Mouse (Mus musculus) cerebellum, adult 18-20 months (tissue): ENCODE measurements at regions not wholly inside any gene's neighbourhood (a gene's known extent, or its start where the extent isn't known, plus 50 kb on each side); places are given as distances from the start of the nearest gene placed in this dataset.

Experiments
- DNase-seq, 2 experiments: peaks; one replicate each; pipeline ENCODE4 v3.0.0; 2021

DNA sequence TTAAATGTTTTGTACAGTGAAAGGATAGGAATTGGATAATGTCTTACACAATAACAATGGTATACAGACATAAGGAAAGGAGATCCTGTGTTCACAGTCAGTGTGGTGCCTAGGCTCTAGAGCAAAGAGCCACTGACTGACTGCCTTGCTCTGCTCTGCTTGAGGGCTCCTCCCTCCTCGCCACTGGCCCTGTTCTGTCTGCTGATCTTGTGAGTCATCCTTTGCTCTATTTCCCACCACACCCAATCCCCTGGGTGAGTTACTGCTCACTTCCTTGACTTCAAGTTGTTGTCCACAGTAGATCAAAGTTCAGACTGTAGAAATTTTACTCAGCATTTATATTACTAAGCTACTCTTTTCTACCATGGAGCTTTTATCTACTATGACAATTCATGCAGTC is 117.3 kb downstream of the Tmsb4x start:
- no peak for DNase-seq

DNA sequence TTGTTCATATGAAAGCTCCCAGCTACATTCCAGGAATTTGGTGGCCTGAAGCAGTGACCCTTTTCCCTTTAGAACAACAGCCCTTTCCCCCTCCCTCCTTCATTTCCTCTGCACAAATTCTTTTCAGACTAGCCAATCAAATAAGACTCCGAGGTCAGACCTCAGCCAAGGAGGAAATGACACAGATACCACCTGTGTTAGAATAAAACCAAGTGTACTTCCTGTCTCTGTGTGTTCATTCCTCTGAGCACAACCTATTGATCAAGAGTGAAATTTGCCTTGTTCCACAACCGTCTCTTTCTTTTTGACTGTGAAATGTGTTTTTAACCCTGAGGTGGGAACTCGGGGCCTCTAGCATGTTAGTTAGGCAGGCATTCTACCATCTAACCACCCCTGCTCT is 120.2 kb downstream of the Tmsb4x start:
- no peak for DNase-seq

DNA sequence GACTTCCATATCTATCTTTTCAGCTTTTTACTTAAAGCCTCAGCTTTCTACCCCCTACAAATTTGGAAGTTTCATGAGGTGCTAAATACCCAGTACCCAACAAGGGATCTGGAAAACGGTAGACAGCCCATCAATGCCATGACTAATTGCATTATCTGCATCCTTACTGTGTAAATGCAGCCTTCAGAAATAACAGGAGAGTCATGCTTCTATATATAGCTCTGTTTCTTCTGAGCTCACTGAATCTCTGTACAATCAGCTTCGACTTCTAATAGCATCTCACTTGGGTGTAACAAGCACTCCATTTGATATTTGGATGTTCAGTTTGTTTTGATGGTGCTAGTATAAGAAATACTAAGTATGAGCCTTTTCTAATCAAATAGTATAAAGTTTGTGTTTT is 120.7 kb downstream of the Tmsb4x start:
- no peak for DNase-seq

DNA sequence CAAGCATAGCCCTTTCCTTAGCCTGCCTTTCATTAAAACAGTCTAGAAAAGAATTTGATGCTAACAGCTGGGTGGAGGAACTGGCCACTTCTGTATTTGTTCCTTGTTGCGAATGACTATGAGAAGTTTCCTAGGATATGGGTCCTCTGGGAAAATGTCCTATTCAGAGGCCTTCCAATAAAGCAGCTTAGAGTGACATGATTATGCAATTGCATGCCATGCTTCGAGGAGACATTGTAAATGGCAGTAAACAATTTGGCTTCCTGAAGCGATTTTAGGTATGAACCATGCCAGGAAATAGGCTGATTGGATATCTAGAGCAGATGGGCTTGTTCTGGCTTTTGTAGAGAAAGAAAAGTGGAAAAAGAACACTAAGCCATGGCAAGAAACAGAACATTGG is 128.3 kb downstream of the Tmsb4x start:
- DNase-seq = no peak

DNA sequence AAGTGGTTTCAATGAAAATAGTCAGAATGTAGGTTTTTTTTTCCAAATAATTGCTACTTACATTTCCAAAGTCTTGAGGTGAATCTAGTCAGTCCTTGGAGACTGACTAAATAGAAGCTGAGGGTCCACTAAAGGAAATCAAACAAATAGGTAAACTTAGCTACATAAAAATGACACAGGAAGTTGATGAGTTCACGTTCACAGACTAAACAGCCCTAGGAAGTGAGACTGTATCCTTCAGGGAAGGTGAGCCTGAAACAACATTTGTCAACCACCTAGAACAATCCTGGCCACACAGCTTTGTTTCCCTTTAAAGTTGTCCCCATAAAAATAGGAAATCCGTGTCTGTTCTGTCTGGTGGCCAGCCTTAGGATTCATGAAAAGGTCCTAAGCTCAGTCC is 140.0 kb downstream of the Tmsb4x start:
- DNase-seq = no peak

DNA sequence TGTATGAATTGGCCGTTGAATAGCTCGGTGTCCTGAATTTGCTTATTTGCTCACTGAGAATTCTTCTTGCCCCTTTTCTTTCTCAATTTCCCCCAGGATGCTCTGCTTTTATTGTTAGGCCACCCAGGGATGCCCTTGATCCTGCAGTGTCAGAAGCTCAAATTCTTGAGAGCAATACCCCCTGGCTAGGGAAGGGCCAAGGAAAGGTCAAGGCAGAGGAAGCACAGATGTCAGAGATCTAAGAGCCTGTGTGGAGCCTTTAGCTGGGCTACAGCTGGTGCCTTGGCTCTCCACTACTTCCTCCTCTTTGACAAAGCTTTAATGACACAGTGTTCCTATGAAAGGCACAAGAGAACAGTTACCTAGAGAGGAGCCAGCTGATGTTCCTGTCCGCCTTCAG is 141.2 kb downstream of the Tmsb4x start:
- no peak for DNase-seq

DNA sequence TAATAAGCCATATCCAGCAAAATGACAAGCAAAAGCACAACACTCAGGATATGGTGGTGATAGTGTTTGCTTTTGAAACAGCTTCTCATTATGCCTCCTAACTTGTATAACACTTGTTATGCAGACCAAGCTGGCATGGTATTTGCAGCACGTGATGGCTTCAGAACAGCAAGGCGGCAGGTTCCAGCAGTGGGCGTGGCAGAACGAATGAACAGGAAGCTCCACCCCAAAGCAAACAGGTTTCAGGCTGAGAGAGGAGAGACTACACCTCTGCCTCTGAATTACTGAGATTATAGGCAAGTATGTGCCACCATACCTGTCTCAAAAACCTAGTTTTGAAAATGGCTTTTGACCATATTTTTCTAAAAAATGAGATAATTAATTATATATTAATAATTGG is 145.2 kb downstream of the Tmsb4x start:
- no peak for DNase-seq

DNA sequence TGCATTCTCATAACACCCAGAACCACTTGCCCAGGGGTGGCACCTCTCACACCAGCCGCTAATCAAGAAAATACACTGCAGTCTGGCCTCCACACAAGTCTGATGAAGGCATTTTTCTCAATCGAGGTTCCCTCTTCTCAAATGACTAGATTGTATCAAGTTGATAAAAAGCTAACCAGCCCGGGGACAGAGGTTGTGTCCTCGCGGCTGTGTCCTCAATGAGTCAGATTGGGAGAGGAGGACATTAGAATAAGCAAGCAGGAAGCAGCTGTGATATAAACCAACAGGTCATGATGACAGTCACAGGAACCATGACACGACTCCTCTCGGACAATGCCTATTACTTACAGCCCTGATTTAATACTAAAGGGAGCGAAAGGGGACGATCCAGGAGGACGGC is 156.7 kb downstream of the Tmsb4x start:
- DNase-seq = no peak

DNA sequence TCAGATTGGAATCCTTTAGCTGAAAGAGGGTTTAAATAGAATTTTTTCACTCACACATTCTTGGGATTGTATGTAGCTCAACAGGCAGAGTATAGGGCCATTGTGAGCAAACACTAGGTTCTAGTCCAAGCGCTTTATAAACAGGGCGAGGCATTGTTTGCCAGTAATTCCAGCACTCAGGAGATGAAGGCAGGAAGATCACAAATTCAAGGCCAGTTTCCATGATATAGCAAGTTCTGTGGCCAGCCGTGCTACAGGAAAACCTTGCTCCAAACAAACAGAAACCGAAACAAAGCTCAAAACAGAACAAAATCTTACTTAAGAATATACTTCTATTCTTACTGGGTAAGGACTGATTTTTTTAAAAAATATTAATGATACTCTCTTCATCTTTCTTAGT is 159.0 kb downstream of the Tmsb4x start:
- no peak for DNase-seq

DNA sequence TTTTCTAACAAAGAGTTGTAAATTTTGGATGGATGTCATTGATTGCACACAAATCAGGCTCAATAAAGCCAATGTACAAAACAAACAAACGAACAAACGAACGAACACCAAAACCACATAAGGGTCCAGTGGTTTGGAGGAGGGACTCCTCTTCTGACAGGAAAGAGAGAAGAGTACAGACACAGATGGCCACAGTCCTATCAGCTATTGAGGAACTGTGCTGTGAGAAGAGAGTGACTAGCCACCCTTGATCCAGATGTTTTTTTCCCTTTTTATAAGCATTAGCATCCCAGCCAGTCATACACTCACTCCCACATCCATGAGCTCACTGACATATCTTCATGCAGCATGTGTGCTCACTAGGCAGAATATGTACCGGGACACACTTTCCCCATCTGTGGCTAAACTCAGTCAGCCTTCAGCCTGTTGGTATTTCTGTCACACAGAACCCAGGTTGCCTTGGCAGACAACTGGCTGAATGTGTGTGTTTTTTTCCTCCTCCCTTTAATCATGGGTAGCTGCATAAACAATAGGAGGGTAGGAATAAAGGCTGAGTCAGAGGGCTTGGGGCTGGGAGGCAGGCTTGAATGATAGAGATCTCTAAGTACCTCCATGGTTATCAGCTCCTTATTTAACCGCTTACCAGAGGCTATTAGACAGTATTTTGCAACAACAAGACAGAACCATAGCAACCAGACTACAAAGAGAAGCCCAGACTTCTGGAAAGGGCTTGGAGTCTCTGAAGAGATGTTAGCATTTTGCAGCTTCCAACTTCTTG is 159.7 kb downstream of the Tmsb4x start:
- DNase-seq = no peak

DNA sequence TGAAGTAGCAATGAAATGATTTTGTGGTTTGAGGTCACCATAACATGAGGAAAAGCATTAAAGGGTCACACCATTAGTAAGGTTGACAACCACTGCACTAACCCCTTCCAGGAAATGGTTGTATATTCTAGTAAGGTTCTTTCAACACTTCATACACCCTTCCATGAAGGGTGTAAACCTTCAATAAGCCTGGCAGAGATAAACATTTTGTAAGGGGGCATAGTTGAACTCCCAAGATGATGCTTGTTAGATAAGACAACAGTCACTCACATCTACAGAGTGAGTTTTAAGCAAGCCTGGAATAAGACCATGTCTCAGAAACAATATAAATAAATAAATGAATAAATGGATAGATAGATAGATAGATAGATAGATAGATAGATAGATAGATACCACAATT is 171.1 kb downstream of the Tmsb4x start:
- DNase-seq = no peak

DNA sequence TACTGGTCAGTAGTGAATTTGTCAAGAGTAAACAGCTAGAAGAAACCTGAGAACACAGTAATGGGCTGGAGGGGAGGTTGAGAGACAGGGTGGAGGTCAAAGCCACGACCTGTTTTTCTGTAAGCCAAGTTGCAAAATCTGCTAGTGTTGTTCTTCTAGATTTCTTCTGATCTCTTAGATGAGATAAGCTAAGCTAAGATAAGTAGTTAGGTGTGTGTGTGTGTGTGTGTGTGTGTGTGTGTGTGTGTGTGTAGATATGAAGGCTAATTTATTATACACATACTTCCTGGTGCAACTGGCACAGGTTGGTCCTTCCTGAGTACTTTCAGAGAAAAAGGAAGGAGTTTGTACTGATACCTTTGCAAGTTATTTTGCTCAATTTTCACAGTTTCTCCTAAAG is 172.8 kb downstream of the Tmsb4x start:
- no peak for DNase-seq

DNA sequence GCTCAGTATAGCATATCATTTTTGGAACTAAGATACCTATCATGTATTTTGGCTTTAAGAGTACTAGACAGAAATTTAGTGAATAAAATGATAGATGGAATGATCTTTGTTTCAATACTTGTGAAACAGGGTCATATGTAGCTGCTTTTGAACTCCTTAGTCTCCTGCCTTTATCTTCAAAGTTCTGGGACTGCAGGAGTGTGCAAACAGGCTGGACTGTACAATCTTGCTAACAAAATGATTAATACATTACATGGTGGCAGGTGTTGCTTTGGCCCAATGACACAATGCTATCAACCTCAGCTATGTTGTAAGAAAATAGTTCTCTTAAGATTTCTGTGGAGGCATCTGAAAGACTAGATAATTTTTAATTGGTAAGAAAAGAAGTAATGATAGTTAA is 173.5 kb downstream of the Tmsb4x start:
- DNase-seq = no peak

DNA sequence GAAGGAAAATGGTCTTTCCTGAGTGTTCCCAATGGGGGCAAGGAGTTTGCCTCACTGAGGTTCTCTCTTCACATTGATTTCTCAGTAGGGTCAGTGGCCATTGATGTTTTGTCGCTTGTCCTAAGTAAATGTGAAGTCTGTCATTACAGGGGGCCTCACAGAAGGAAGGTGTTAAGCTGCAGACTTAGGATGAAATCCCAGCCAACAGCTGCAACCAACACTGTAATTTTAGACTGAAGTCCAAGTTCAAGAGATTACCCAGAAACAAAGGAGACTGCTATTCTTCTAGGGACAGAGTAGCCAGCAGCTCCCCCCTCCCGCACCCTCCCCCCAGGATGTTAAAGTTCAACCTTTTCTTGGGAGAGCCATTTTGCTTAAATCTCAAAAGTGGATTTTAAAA is 176.0 kb downstream of the Tmsb4x start:
- no peak for DNase-seq

DNA sequence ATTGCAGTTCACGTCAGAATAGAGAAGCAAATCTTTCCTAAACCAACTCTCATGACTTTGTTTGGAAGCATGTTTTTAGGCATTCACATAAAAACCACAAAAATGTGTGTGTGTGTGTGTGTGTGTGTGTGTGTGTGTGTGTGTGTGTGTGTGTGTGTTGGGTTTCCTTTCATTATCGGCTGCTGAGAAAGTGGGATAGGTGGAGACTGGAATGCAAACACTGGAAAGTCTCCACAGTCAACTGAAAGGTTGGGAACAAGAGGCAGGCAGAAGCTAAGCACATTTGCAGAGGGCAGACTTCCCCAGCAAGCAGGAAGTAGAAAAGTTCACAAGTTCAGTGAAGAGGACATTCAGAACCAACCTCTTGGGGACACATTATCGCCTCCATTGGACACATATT is 176.5 kb downstream of the Tmsb4x start:
- no peak for DNase-seq

DNA sequence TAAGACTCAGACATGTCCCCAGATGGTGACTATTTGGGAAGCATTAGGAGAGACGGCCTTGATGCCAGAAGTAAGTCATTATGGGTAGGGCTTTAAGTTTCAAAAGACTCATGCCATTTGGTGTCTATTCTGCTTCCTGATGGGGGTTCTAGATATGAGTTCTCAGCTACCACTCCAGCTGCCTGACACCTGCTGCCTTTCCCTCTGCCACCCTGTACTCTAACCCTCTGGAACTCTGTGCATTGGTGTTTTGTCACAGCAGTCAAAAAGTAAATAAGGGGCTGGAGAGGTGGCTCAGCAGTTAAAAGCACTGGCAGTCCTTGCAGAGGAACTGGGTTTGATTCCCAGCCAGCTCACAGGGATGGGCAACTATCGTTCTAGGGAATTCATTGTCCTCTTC is 177.6 kb downstream of the Tmsb4x start:
- no peak for DNase-seq

DNA sequence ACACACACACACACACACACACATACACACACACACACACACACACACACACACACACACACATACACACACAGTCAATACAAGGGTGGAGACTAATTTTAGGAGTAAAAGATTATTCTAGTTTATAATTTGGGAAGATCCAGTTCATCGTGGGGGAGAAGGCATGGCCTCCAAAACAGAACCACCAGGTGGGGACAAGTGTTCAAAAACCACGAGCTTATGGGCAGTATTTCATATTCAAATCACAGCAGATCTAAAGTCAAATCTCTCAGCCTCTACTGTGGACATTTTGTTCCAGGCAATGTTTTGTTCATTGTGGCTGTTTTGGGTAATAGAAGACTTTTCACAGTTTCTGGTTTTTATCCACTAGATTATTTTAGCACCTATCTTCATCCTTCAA is 193.5 kb downstream of the Tmsb4x start:
- no peak for DNase-seq

DNA sequence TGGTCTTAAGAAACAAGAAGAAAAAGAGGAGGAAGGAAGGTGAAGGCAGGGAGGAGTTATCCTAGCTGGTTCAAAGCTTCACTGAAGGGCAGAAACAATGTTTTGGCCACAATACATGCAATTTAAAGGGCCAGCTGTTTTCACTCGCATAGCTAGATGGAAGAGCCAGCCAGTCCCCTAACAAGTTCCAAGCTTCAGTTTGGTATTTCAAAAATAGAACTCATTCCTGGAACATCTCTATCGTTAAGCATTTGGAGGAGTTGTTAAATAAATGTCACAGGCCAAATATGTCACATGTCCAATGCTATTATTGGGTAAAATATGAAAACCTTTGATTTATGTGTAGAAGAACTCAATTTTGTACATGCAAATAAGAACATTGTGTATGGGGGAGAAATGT is 194.8 kb downstream of the Tmsb4x start:
- DNase-seq = no peak

DNA sequence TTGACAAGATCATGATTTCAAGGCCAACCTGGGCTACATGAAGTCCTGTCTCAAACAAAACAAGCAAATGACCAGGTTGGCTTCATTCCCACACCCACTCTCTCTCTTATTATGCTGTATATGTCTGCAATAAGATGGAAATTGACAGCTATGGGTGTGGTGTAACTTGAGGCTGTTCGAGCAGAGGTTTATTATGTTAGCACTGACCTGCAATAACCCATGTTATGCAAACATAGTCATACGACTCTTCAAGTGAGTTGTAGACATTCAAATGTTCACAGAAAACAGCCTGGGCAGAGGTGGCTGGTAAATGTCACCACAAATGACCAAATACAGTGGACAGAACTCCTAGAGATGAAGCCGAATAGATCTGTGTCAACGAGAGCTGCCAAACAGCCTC is 196.2 kb downstream of the Tmsb4x start:
- no peak for DNase-seq

DNA sequence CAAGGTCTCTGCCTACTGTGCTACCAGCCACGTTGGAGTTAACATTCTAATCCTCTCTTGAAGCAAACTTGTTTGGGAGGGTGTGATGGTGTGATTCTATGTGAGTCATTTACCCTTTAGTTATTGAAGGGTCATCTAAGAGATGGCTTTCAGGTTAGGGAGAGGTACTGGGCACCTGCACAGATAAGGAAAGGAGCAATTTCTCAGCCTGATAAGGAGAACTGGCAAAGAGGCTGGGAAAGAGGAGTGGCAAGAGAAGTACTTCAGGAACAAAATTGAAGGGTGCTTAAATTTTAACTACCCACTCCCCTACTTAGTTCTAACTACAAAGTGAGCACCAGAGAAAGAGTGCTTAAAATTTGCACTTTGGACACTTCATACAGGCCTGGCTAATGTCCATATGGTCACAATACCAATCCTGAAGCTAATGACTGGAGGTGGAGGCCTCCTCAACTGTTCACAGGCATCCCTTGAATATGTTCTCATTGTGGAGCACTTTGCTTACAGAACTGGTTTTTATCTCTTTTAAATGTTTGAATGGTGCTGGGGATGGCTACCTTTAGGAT is 197.1 kb downstream of the Tmsb4x start:
- no peak for DNase-seq

DNA sequence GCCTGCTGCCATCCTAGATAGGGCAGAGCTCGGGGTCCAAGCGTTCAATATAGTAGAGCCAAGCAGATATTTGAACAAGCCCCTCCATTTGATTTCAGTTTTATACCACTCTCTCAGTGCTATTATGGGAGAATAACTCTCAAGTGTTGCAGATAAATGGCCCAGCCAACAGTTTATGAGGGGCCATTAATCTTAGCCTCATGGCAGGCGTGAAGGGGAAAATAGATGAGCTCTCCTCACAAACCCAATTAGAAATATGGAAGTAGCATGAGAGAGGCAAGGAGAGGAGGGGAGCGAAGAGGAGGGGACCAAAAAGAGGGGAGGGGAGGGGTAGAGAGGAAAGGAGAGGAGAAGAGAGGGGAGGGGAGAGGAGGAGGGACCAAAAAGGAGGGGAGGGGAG is 213.3 kb downstream of the Tmsb4x start:
- DNase-seq = no peak

DNA sequence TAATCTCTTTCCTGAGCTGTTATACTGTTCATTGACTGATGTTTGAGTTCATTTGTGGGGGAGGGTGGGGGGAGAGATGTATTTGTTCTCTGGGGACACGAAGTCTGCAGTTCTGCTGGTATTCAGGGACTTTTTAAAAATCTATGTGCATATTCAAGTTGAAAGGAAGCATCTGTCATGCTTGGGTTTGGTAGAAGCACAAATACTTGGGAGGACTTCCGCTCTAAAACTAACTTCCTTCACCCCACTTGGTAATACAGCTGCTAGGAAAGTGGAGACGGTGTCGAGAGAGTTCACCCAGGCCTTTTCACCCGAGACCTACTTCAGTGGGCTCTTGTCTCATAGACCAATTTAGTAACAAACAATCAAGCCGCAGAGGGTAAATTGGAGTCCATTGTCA is 228.1 kb downstream of the Tmsb4x start:
- DNase-seq = no peak

DNA sequence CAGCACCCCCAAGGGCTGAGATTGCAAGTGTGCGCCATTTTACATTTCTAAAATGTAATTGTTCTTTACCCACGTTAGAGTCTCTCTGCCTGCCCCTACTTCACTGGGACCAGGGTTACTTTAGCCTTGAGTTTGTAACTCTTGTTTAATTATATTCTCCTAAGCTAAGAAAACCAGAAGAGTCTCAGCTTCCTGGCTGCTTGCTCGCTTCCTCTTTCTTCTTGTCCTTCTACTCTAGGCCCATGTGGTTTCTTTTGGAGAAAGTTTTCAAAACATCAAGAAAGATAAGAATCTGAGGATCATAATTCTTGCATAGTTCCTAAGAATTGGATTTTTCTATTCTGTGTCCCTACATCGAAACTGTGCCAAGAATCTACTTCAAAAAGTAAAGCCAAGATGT is 228.6 kb downstream of the Tmsb4x start:
- no peak for DNase-seq

DNA sequence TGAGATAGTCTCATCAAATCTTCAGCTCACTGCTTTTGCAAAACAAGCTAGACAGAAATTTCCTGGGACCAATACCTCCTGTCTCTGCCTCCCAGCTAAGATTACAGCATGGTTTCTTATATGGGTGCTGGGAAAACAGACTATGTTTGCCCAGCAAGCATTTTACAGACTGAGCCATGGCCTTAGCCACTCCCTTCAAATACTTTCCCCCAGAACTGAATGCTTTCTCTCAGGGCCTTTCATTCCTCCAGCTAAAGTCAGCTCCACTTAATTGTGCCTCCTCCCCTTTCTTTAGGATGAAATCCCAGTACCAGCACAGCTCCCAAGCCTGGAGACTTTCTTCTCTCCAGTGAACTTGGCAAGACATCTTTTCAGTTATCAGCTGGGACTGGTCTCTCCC is 232.1 kb downstream of the Tmsb4x start:
- no peak for DNase-seq

DNA sequence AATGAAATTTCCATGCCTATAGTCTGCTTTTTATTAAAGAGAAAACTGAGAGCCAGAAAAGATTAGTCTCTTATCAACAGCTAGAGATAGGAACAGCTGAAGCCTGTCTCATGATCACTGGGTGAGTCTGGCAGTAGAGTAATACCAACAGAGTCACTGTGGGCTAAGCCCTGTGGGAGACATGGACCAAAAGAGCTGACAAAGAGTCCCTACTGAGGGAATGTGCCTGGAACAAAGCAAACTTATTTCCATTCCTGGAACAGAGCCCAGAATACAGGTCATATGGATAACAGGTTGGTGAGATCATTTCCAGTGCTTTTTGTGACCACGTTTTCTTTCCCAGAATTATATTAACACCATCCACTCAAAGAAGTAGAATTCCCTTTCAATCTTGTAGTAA is 237.4 kb downstream of the Tmsb4x start:
- no peak for DNase-seq
